ENCODE assay signal across 15 mouse cellular contexts in the genomic region with DNA sequence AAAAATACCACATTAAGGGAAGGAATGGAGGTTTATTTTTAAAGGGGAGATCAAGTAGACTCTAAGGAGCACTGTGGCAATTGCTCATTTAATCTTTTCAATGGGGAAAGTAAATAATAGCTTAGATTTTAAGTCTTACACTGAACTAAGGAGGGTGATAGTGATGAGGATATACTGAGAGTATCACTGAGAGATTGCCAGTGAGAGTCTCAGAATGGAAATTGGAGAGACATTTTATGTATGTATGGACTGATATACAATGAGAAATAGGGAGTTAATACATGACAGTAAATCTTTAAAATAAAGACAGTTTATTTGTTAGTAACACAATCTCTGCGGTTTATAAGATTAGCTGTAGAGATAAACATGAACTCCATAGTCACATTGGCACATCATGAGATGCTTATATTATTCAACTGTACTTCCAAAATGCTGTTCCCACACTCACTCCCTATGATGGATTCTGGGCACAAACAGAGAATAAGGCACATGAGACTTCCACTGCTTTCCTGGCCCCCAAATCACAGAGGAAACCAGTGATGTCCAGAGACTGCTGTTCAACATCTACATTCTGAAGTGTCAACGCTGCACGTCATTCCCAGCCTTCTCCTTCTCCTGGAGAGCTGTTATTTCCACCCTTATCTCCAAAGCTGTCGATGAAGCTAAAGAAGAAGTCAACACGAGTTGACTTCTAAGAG.
"Had no signal": no experiment of that assay in that cellular context is flagged by ENCODE, and none has a peak within 500 bp of the region (broad histone marks: within the 10 kb centered on the region; RNA-seq: fewer than 3 reads in every experiment).

No protein-coding gene starts in this region.

- H3K4me2 ChIP-seq: kidney, embryonic 15.5 days; limb, embryonic 13.5 days; midbrain, embryonic 12.5 days; neural tube, embryonic 13.5 days; stomach, embryonic 15.5 days had no signal

- DNase-seq: kidney, adult 2 months; kidney, postnatal 14 days; left cerebral cortex, postnatal 4 days; lung, adult 18-20 months; retina, postnatal 1 day; right cerebral cortex, postnatal 4 days; spleen, adult 18-20 months; thymus, postnatal 36 days had no signal

- ATAC-seq: midbrain, embryonic 16.5 days had no signal

- H3K9ac ChIP-seq: kidney, embryonic 15.5 days; limb, embryonic 13.5 days; liver, embryonic 14.5 days; midbrain, embryonic 12.5 days; neural tube, embryonic 13.5 days; stomach, embryonic 15.5 days had no signal

- H3K27me3 ChIP-seq: kidney, embryonic 15.5 days; limb, embryonic 13.5 days; midbrain, embryonic 12.5 days; neural tube, embryonic 13.5 days; stomach, embryonic 15.5 days had no signal

- H3K9me3 ChIP-seq: kidney, embryonic 15.5 days; limb, embryonic 13.5 days; midbrain, embryonic 12.5 days; neural tube, embryonic 13.5 days; stomach, embryonic 15.5 days had no signal

- H3K27ac ChIP-seq: kidney, embryonic 15.5 days; limb, embryonic 13.5 days; liver, embryonic 14.5 days; midbrain, embryonic 12.5 days; neural tube, embryonic 13.5 days; stomach, embryonic 15.5 days had no signal

- H3K4me1 ChIP-seq: kidney, embryonic 15.5 days; limb, embryonic 13.5 days; midbrain, embryonic 12.5 days; neural tube, embryonic 13.5 days; stomach, embryonic 15.5 days had no signal

- H3K4me3 ChIP-seq: kidney, embryonic 15.5 days; limb, embryonic 13.5 days; midbrain, embryonic 12.5 days; neural tube, embryonic 13.5 days; stomach, embryonic 15.5 days had no signal

- H3K36me3 ChIP-seq: kidney, embryonic 15.5 days; limb, embryonic 13.5 days; midbrain, embryonic 12.5 days; neural tube, embryonic 13.5 days; stomach, embryonic 15.5 days had no signal
